Mouse (Mus musculus) embryonic fibroblast, embryonic 13.5 days (primary cell): ENCODE data around the gene Cenpf.

ENCODE experiments used
- CTCF ChIP-seq: IDR thresholded peaks from 2 replicates; pipeline ENCODE4 v1.5.1; 2011; ENCODE audit warnings: mild to moderate bottlenecking, control low read depth, low read length, moderate library complexity, borderline replicate concordance; ENCODE audit not compliant: insufficient read depth
- POLR2A ChIP-seq: IDR thresholded peaks from 2 replicates; pipeline ENCODE4 v1.6.1; 2011; ENCODE audit warnings: low read depth, mild to moderate bottlenecking, control low read depth, low read length, moderate library complexity

GRCm38 (mm10) chr1:189631906-189632675 lies 55.8 kb downstream of the Cenpf start:
- TF ChIP-seq CTCF (no peak), POLR2A (no peak)
